Mouse (Mus musculus) heart, adult 9 months (tissue): ENCODE results near the gene Mob3c.

Experiments
- DNase-seq, 2 experiments: peaks; one replicate each; pipeline ENCODE4 v3.0.0; 2022; ENCODE audit warnings: low spot score in 2 of 2

Mob3c gene

GRCm38 (mm10) chr4:115881183-115881582 is 53.3 kb downstream of the Mob3c start:
- DNase-seq, result no peak

GRCm38 (mm10) chr4:115882195-115882594 is 54.3 kb downstream of the Mob3c start:
- DNase-seq, result no peak

GRCm38 (mm10) chr4:115884022-115884421 is 56.1 kb downstream of the Mob3c start, which contains the start of gene Kncn:
Gene Kncn, plus strand, starts transcription at chr4:115884400.
- DNase-seq, result no peak
